Mouse (Mus musculus): ENCODE data around the gene Tmtc2. TPM values are rescaled to one million over a fixed set of nuclear protein-coding genes. Genes with fewer than 3 reads are reported as not detected.

Tmtc2 gene
- polyA plus RNA-seq, 1 experiment = 1.1 TPM

- Histone ChIP-seq H3K27ac (ENCODE audit: insufficient read depth, low read length) (no peak overlapping the region), H3K36me3 (ENCODE audit: control insufficient read depth, insufficient read depth, low read length, poor library complexity, severe bottlenecking) (no peaks in the 10 kb centered on the region), H3K27me3 (ENCODE audit: control insufficient read depth, insufficient read depth, low read length, poor library complexity, severe bottlenecking) (no peaks in the 10 kb centered on the region), H3K9ac (ENCODE audit: low read depth, poor library complexity, severe bottlenecking) (no peak overlapping the region), H3K9me3 (replicated peaks; ENCODE audit: control insufficient read depth, insufficient read depth, low read length, poor library complexity, severe bottlenecking) (no peaks in the 10 kb centered on the region), H3K4me3 (ENCODE audit: low read depth, low read length) (no peak overlapping the region), H3K4me1 (ENCODE audit: control insufficient read depth, insufficient read depth, low read length) (no peaks in the 10 kb centered on the region)
- no peak for TF ChIP-seq CTCF (IDR thresholded peaks at IDR 0.05; ENCODE audit: low read depth, low read length)
- TF ChIP-seq POLR2A (IDR thresholded peaks at IDR 0.05; ENCODE audit: insufficient read depth, low read length) = no peak
- no peak for TF ChIP-seq EP300 (IDR thresholded peaks at IDR 0.05; ENCODE audit: insufficient read depth, low read depth, low read length)
Observed at GRCm38 (mm10) chr10:105539697-105540096, 34.6 kb downstream of the Tmtc2 start.

- TF ChIP-seq EP300 (IDR thresholded peaks at IDR 0.05; ENCODE audit: insufficient read depth, low read depth, low read length) = no peak
- TF ChIP-seq POLR2A (IDR thresholded peaks at IDR 0.05; ENCODE audit: insufficient read depth, low read length) = no peak
- TF ChIP-seq CTCF (IDR thresholded peaks at IDR 0.05; ENCODE audit: low read depth, low read length) = no peak
- no peaks in the 10 kb centered on the region for H3K9me3 ChIP-seq (replicated peaks; ENCODE audit: control insufficient read depth, insufficient read depth, low read length, poor library complexity, severe bottlenecking)
- no peaks in the 10 kb centered on the region for H3K36me3 ChIP-seq (ENCODE audit: control insufficient read depth, insufficient read depth, low read length, poor library complexity, severe bottlenecking)
- H3K4me3 ChIP-seq (ENCODE audit: low read depth, low read length) = no peak overlapping the region
- H3K27me3 ChIP-seq (ENCODE audit: control insufficient read depth, insufficient read depth, low read length, poor library complexity, severe bottlenecking) = no peaks in the 10 kb centered on the region
- H3K27ac ChIP-seq (ENCODE audit: insufficient read depth, low read length) = no peak overlapping the region
- H3K4me1 ChIP-seq (ENCODE audit: control insufficient read depth, insufficient read depth, low read length) = no peaks in the 10 kb centered on the region
- no peak overlapping the region for H3K9ac ChIP-seq (ENCODE audit: low read depth, poor library complexity, severe bottlenecking)
Observed at GRCm38 (mm10) chr10:105536910-105537309, 37.3 kb downstream of the Tmtc2 start.

- H3K36me3 ChIP-seq (ENCODE audit: control insufficient read depth, insufficient read depth, low read length, poor library complexity, severe bottlenecking) = no peaks in the 10 kb centered on the region
- no peaks in the 10 kb centered on the region for H3K4me1 ChIP-seq (ENCODE audit: control insufficient read depth, insufficient read depth, low read length)
- TF ChIP-seq EP300 (IDR thresholded peaks at IDR 0.05; ENCODE audit: insufficient read depth, low read depth, low read length) = no peak
- TF ChIP-seq POLR2A (IDR thresholded peaks at IDR 0.05; ENCODE audit: insufficient read depth, low read length) = no peak
- TF ChIP-seq CTCF (IDR thresholded peaks at IDR 0.05; ENCODE audit: low read depth, low read length) = no peak
- no peaks in the 10 kb centered on the region for H3K27me3 ChIP-seq (ENCODE audit: control insufficient read depth, insufficient read depth, low read length, poor library complexity, severe bottlenecking)
- H3K9ac ChIP-seq (ENCODE audit: low read depth, poor library complexity, severe bottlenecking) = no peak overlapping the region
- no peaks in the 10 kb centered on the region for H3K9me3 ChIP-seq (replicated peaks; ENCODE audit: control insufficient read depth, insufficient read depth, low read length, poor library complexity, severe bottlenecking)
- H3K4me3 ChIP-seq (ENCODE audit: low read depth, low read length) = no peak overlapping the region
- H3K27ac ChIP-seq (ENCODE audit: insufficient read depth, low read length) = no peak overlapping the region
Observed at GRCm38 (mm10) chr10:105535848-105536247, 38.4 kb downstream of the Tmtc2 start.

- Histone ChIP-seq H3K4me1 (ENCODE audit: control insufficient read depth, insufficient read depth, low read length) (no peaks in the 10 kb centered on the region), H3K4me3 (ENCODE audit: low read depth, low read length) (no peak overlapping the region), H3K27me3 (ENCODE audit: control insufficient read depth, insufficient read depth, low read length, poor library complexity, severe bottlenecking) (no peaks in the 10 kb centered on the region), H3K9ac (ENCODE audit: low read depth, poor library complexity, severe bottlenecking) (no peak overlapping the region), H3K27ac (ENCODE audit: insufficient read depth, low read length) (no peak overlapping the region), H3K36me3 (ENCODE audit: control insufficient read depth, insufficient read depth, low read length, poor library complexity, severe bottlenecking) (no peaks in the 10 kb centered on the region), H3K9me3 (replicated peaks; ENCODE audit: control insufficient read depth, insufficient read depth, low read length, poor library complexity, severe bottlenecking) (no peaks in the 10 kb centered on the region)
- no peak for TF ChIP-seq EP300 (IDR thresholded peaks at IDR 0.05; ENCODE audit: insufficient read depth, low read depth, low read length)
- no peak for TF ChIP-seq CTCF (IDR thresholded peaks at IDR 0.05; ENCODE audit: low read depth, low read length)
- no peak for TF ChIP-seq POLR2A (IDR thresholded peaks at IDR 0.05; ENCODE audit: insufficient read depth, low read length)
Observed at GRCm38 (mm10) chr10:105532747-105533146, 41.5 kb downstream of the Tmtc2 start.

- H3K9ac ChIP-seq (ENCODE audit: low read depth, poor library complexity, severe bottlenecking) = no peak overlapping the region
- TF ChIP-seq EP300 (IDR thresholded peaks at IDR 0.05; ENCODE audit: insufficient read depth, low read depth, low read length) (no peak), CTCF (IDR thresholded peaks at IDR 0.05; ENCODE audit: low read depth, low read length) (no peak), POLR2A (IDR thresholded peaks at IDR 0.05; ENCODE audit: insufficient read depth, low read length) (no peak)
- H3K9me3 ChIP-seq (replicated peaks; ENCODE audit: control insufficient read depth, insufficient read depth, low read length, poor library complexity, severe bottlenecking) = no peaks in the 10 kb centered on the region
- H3K27me3 ChIP-seq (ENCODE audit: control insufficient read depth, insufficient read depth, low read length, poor library complexity, severe bottlenecking) = no peaks in the 10 kb centered on the region
- H3K36me3 ChIP-seq (ENCODE audit: control insufficient read depth, insufficient read depth, low read length, poor library complexity, severe bottlenecking) = no peaks in the 10 kb centered on the region
- no peak overlapping the region for H3K27ac ChIP-seq (ENCODE audit: insufficient read depth, low read length)
- H3K4me3 ChIP-seq (ENCODE audit: low read depth, low read length) = no peak overlapping the region
- H3K4me1 ChIP-seq (ENCODE audit: control insufficient read depth, insufficient read depth, low read length) = no peaks in the 10 kb centered on the region
Observed at GRCm38 (mm10) chr10:105532019-105532525, 42.2 kb downstream of the Tmtc2 start.

GRCm38 (mm10) chr10:105531080-105531894, 43.0 kb downstream of the Tmtc2 start:
- Histone ChIP-seq H3K9me3 (replicated peaks; ENCODE audit: control insufficient read depth, insufficient read depth, low read length, poor library complexity, severe bottlenecking) (no peaks in the 10 kb centered on the region), H3K27me3 (ENCODE audit: control insufficient read depth, insufficient read depth, low read length, poor library complexity, severe bottlenecking) (no peaks in the 10 kb centered on the region), H3K4me1 (ENCODE audit: control insufficient read depth, insufficient read depth, low read length) (no peaks in the 10 kb centered on the region), H3K9ac (ENCODE audit: low read depth, poor library complexity, severe bottlenecking) (no peak overlapping the region), H3K27ac (ENCODE audit: insufficient read depth, low read length) (no peak overlapping the region), H3K4me3 (ENCODE audit: low read depth, low read length) (no peak overlapping the region), H3K36me3 (ENCODE audit: control insufficient read depth, insufficient read depth, low read length, poor library complexity, severe bottlenecking) (no peaks in the 10 kb centered on the region)
- TF ChIP-seq EP300 (IDR thresholded peaks at IDR 0.05; ENCODE audit: insufficient read depth, low read depth, low read length) (no peak), CTCF (IDR thresholded peaks at IDR 0.05; ENCODE audit: low read depth, low read length) (no peak), POLR2A (IDR thresholded peaks at IDR 0.05; ENCODE audit: insufficient read depth, low read length) (no peak)

Measured in ES-Bruce4 (cell line).